Mouse (Mus musculus): ENCODE measurements around the gene Eefsec. TPM values are rescaled to one million over a fixed set of nuclear protein-coding genes. Genes with fewer than 3 reads are reported as not detected.

Eefsec gene
- 8.9 and 15.8 TPM in 2 replicates for polyA plus RNA-seq (2012; rRNA removed)

DNA sequence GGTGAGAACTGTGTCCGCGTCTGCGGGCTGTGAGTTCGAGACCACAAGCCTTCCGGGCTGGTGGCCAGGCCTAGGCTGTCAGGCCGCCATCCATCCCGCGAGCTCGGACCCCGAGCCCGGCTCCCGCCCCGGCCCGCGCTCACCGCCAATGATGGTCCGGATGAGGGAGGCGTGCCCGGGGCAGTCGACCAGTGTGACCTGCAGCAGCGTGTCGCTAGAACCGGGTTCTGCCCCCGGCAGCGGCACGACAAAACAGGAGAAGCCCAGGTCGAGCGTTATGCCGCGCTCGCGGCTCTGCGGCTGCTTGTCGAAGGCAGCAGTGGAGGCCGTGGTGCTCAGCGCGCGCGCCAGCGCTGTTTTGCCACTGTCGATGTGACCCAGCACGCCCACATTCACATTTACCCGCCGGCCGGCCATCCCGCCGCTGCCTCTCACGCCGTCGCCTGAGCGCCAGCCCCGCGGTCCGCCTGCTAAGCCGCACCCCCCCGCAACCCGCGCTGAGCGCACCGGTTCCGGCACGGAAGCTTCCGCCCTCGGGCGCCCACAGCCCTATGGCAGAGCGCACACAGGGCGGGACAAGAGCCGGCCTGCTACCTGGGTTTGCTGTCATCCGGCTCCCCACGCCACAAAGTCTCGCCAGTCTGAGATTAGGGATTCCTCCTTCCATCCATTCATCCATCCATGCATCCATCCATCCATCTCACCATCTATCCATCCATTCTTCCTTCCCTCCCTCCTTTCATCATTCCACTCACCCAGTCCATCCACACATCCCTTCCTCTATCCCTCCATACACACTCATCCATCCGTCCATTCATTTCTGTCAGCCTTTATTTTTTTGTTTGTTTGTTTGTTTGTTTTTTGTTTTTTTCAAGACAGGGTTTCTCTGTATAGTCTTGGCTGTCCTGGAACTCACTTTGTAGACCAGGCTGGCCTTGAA is at the start of gene Eefsec:
Eefsec (minus strand) TSS at position 477 of the 940 bp plus-strand sequence.
- peaks cover 10% of the 10 kb centered on the region for H3K4me1 ChIP-seq (ENCODE audit: control insufficient read depth, insufficient read depth, insufficient read length, low read length)
- H3K4me3 ChIP-seq (ENCODE audit: low read depth, low read length), result peak within 1 kb of the TSS; percentile 96
- no peak within 1 kb of the TSS for H3K27ac ChIP-seq (ENCODE audit: insufficient read depth, low read depth, low read length)
- peak; percentile 53; the same call in 1 of the 2 replicates for TF ChIP-seq POLR2A (IDR thresholded peaks at IDR 0.05; ENCODE audit: low read depth, low read length)
- TF ChIP-seq CTCF (IDR thresholded peaks at IDR 0.05; ENCODE audit: extremely low read depth, insufficient read length, insufficient replicate concordance, low read depth, low read length), result no peak
- 1% methylated on average over 72 of the region's 72 CpGs for WGBS
- H3K27me3 ChIP-seq (ENCODE audit: control insufficient read depth, insufficient read depth, low read length), result 0 out of 2 replicates have a peak, but pooled peaks cover 3% of the 10 kb centered on the region
- H3K36me3 ChIP-seq (ENCODE audit: control insufficient read depth, insufficient read depth, low read length), result no peaks in the 10 kb centered on the region

DNA sequence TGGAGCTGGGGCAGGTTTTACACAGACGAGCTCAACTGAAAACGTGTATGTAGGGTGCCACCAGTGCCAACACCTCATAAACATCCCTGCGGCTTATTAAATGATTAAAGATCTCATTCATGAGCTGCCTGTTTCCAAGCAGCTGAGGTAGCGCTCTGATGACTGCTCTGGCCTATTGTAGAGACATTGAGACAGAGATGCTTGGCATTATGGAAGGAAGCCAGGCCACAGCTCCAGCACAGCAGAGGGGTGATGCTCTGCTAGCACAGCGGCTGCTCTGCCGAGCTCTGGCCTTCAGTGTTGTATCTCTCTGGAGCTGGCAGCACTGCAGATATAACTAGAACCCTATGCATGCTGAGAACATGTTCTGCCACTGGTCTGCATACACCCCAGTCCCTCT is 47.4 kb upstream of the Eefsec start:
- TF ChIP-seq CTCF (IDR thresholded peaks at IDR 0.05; ENCODE audit: extremely low read depth, insufficient read length, insufficient replicate concordance, low read depth, low read length), result no peak
- TF ChIP-seq POLR2A (IDR thresholded peaks at IDR 0.05; ENCODE audit: low read depth, low read length), result no peak
- H3K27me3 ChIP-seq (ENCODE audit: control insufficient read depth, insufficient read depth, low read length), result no peaks in the 10 kb centered on the region
- no peak overlapping the region for H3K27ac ChIP-seq (ENCODE audit: insufficient read depth, low read depth, low read length)
- WGBS, result 81% methylated on average over 6 of the region's 6 CpGs
- no peak overlapping the region for H3K4me3 ChIP-seq (ENCODE audit: low read depth, low read length)
- H3K4me1 ChIP-seq (ENCODE audit: control insufficient read depth, insufficient read depth, insufficient read length, low read length), result no peaks in the 10 kb centered on the region
- peaks cover 10% of the 10 kb centered on the region for H3K36me3 ChIP-seq (ENCODE audit: control insufficient read depth, insufficient read depth, low read length)

DNA sequence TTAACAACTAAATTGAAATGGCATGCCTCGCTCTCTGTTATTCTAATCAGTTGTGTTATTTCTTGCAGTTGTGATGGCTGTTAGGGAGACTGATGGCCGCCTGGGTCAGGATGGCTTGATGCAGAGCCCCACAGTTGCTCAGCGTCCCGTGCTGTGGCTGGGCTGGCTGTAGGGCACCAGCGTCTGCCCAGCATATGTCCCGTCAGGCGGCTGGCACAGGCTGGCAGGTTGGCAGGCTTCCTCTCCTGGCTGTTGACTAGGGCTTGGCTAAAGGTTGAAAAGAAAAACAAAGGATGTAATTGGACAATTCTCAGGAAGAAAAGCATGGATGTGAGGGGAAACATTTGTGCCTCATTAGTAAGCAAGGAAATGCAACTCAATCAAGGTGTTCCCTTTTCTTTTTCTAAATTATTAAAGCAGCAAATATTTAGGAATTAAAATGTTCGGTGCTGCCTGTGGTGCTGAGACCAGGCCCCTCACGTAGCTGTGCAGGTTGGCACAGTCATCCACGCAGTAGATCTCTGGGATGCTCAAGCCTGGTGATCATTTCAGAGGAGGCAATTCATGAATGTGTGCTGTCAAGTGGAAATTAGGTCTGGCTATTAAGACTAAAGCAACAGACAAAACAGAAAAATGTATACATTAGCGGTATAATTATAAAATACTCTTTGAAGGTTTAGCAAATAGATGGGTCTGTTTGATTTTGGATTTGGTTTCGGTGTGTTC is 44.5 kb upstream of the Eefsec start:
- Histone ChIP-seq H3K27ac (ENCODE audit: insufficient read depth, low read depth, low read length) (no peak overlapping the region), H3K36me3 (ENCODE audit: control insufficient read depth, insufficient read depth, low read length) (peaks cover 12% of the 10 kb centered on the region), H3K27me3 (ENCODE audit: control insufficient read depth, insufficient read depth, low read length) (no peaks in the 10 kb centered on the region), H3K4me3 (ENCODE audit: low read depth, low read length) (no peak overlapping the region), H3K4me1 (ENCODE audit: control insufficient read depth, insufficient read depth, insufficient read length, low read length) (no peaks in the 10 kb centered on the region)
- 92% methylated on average over 12 of the region's 12 CpGs for WGBS
- TF ChIP-seq CTCF (IDR thresholded peaks at IDR 0.05; ENCODE audit: extremely low read depth, insufficient read length, insufficient replicate concordance, low read depth, low read length) (no peak), POLR2A (IDR thresholded peaks at IDR 0.05; ENCODE audit: low read depth, low read length) (no peak)

DNA sequence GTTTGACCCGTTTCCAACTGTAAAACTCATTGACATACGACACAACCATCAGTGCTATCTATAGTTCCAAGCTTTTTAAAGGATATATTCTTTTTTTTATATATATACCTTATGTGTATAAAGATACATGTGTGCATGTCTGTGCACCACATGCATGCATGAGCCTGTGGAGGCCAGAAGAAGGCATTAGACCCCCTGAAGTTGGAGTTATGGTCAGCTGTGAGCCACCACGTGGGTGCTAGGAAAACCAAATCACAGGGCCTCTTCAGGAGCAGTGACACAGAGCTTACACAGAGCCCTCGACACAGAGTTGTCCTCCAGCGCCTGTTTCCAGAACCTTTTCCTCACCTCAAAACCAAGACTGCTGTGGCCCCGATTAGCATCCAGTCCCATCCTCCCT is 43.5 kb upstream of the Eefsec start:
- peaks cover 17% of the 10 kb centered on the region for H3K36me3 ChIP-seq (ENCODE audit: control insufficient read depth, insufficient read depth, low read length)
- no peak overlapping the region for H3K27ac ChIP-seq (ENCODE audit: insufficient read depth, low read depth, low read length)
- no peak overlapping the region for H3K4me3 ChIP-seq (ENCODE audit: low read depth, low read length)
- H3K27me3 ChIP-seq (ENCODE audit: control insufficient read depth, insufficient read depth, low read length), result no peaks in the 10 kb centered on the region
- H3K4me1 ChIP-seq (ENCODE audit: control insufficient read depth, insufficient read depth, insufficient read length, low read length), result no peaks in the 10 kb centered on the region
- TF ChIP-seq CTCF (IDR thresholded peaks at IDR 0.05; ENCODE audit: extremely low read depth, insufficient read length, insufficient replicate concordance, low read depth, low read length) (no peak), POLR2A (IDR thresholded peaks at IDR 0.05; ENCODE audit: low read depth, low read length) (no peak)
- 86% methylated on average over 6 of the region's 6 CpGs for WGBS

DNA sequence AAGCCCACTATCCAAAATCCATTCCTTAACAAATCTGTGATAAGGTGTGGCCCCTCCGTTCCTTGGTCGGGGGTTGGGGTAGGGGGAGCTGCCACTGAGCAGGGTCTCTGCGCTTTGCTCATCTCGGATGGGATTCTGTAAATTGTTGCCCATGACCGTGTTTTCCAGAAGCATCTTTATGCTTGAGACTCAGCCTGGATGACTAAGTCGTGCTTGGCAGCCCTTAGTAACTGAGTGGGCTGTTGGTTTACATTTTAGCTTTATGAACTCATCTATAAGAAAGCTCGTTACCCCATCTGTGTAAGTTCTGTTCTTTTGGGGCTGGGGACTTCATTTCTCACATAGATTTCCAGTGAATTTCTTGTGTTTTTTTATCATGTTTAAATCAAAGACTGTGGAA is 42.7 kb upstream of the Eefsec start:
- Histone ChIP-seq H3K4me1 (ENCODE audit: control insufficient read depth, insufficient read depth, insufficient read length, low read length) (no peaks in the 10 kb centered on the region), H3K27ac (ENCODE audit: insufficient read depth, low read depth, low read length) (no peak overlapping the region), H3K27me3 (ENCODE audit: control insufficient read depth, insufficient read depth, low read length) (no peaks in the 10 kb centered on the region), H3K36me3 (ENCODE audit: control insufficient read depth, insufficient read depth, low read length) (peaks cover 21% of the 10 kb centered on the region), H3K4me3 (ENCODE audit: low read depth, low read length) (no peak overlapping the region)
- no peak for TF ChIP-seq CTCF (IDR thresholded peaks at IDR 0.05; ENCODE audit: extremely low read depth, insufficient read length, insufficient replicate concordance, low read depth, low read length)
- no peak for TF ChIP-seq POLR2A (IDR thresholded peaks at IDR 0.05; ENCODE audit: low read depth, low read length)
- 84% methylated on average over 7 of the region's 7 CpGs for WGBS

DNA sequence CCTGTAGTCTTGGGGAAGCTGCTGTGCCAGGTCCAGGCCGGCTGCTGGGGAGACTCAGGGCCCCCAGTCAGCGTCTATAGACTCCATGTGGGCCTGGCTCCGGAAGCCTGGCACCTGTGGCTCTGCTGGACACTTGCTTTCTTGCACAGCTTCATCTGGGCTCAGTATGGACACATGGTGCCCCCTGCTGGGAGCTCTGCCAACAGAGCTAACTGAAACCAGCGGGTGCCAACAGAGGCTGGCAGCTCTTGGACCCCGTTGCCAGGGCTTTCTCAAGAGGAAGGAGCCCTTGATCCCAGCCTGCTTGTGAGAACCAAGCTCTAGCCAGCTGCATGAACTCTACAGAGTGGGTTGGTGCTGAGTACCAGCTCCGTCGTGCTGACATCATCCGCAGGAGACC is 40.6 kb upstream of the Eefsec start:
- no peaks in the 10 kb centered on the region for H3K27me3 ChIP-seq (ENCODE audit: control insufficient read depth, insufficient read depth, low read length)
- H3K36me3 ChIP-seq (ENCODE audit: control insufficient read depth, insufficient read depth, low read length), result peaks cover 31% of the 10 kb centered on the region
- no peak for TF ChIP-seq POLR2A (IDR thresholded peaks at IDR 0.05; ENCODE audit: low read depth, low read length)
- no peak for TF ChIP-seq CTCF (IDR thresholded peaks at IDR 0.05; ENCODE audit: extremely low read depth, insufficient read length, insufficient replicate concordance, low read depth, low read length)
- H3K4me1 ChIP-seq (ENCODE audit: control insufficient read depth, insufficient read depth, insufficient read length, low read length), result no peaks in the 10 kb centered on the region
- H3K4me3 ChIP-seq (ENCODE audit: low read depth, low read length), result no peak overlapping the region
- 75% methylated on average over 8 of the region's 8 CpGs for WGBS
- H3K27ac ChIP-seq (ENCODE audit: insufficient read depth, low read depth, low read length), result no peak overlapping the region

DNA sequence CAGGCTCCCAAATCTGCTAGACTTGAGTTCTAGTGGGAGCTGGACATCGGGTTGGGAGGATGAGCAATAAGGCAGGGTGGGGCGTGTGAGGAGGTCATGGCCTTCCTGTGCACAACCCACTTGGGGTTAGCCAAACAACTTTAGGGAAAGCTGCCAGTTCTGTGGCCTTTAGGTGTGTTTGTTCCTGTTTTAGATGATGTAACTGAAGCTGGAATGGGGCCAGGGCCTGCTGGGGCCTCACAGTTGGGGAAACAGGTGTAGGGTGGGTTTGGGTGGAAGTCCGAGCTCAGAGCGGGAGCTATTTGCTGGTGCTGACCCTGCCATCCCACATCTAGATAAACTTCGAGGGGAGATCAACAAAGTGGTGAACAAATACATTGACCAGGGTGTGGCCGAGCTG is 39.0 kb upstream of the Eefsec start:
- 50% methylated on average over 6 of the region's 6 CpGs for WGBS
- Histone ChIP-seq H3K27me3 (ENCODE audit: control insufficient read depth, insufficient read depth, low read length) (no peaks in the 10 kb centered on the region), H3K36me3 (ENCODE audit: control insufficient read depth, insufficient read depth, low read length) (peaks cover 39% of the 10 kb centered on the region), H3K4me1 (ENCODE audit: control insufficient read depth, insufficient read depth, insufficient read length, low read length) (no peaks in the 10 kb centered on the region), H3K27ac (ENCODE audit: insufficient read depth, low read depth, low read length) (no peak overlapping the region), H3K4me3 (ENCODE audit: low read depth, low read length) (no peak overlapping the region)
- TF ChIP-seq CTCF (IDR thresholded peaks at IDR 0.05; ENCODE audit: extremely low read depth, insufficient read length, insufficient replicate concordance, low read depth, low read length) (no peak), POLR2A (IDR thresholded peaks at IDR 0.05; ENCODE audit: low read depth, low read length) (no peak)

Measured in small intestine, adult 2 months (tissue).